In genomic region chr9:78447606-78447972, GRCm38 (mm10) we compare ENCODE assay signal across 8 mouse cellular contexts. TPM values are rescaled to one million over a fixed set of nuclear protein-coding genes. Genes with fewer than 3 reads are reported as not detected.
A peak's percentile ranks its signal among the peaks of the same experiment; 100 is the strongest.
DNase-seq lines count a peak whose midpoint lies in the region; ATAC-seq and TF ChIP-seq lines count a peak whose summit lies in the region.

No protein-coding gene starts in this region.

- H3K79me2 ChIP-seq in macrophage (ENCODE audit: inconsistent target) = peaks cover 29% of the 10 kb centered on the region

- H3K4me2 ChIP-seq in forebrain, postnatal 0 days (ENCODE audit: low read depth) = peak overlapping the region; percentile 62

- no peaks in the 10 kb centered on the region for H3K9me3 ChIP-seq in heart, embryonic 10.5 days
- no peaks in the 10 kb centered on the region for H3K9me3 ChIP-seq in E14TG2a.4 (ENCODE audit: low read length)
- H3K9me3 ChIP-seq in forebrain, postnatal 0 days (ENCODE audit: low read length) = no peaks in the 10 kb centered on the region

- peak; percentile 28 for ATAC-seq in forebrain, postnatal 0 days

- H3K36me3 ChIP-seq in heart, embryonic 10.5 days = peaks cover 21% of the 10 kb centered on the region
- H3K36me3 ChIP-seq in E14TG2a.4 (ENCODE audit: insufficient read depth, low read length) (peaks cover 33% of the 10 kb centered on the region), macrophage (ENCODE audit: inconsistent target) (0 out of 2 replicates have a peak, but pooled peaks cover 1% of the 10 kb centered on the region)
- peaks cover 6% of the 10 kb centered on the region; the same call in 1 of the 2 replicates for H3K36me3 ChIP-seq in forebrain, postnatal 0 days (ENCODE audit: insufficient read depth)

- WGBS in heart, embryonic 10.5 days = 27% methylated on average over 9 of the region's 9 CpGs
- WGBS in forebrain, postnatal 0 days = 28% methylated on average over 9 of the region's 9 CpGs
- 50% methylated on average over 9 of the region's 9 CpGs for WGBS in macrophage (ENCODE audit: missing documents)

- H3K27ac ChIP-seq in heart, embryonic 10.5 days = peak overlapping the region; percentile 98
- H3K27ac ChIP-seq in forebrain, postnatal 0 days (ENCODE audit: low read depth, low read length) = peak overlapping the region; percentile 96; the same call in 1 of the 2 replicates
- H3K27ac ChIP-seq in macrophage = no peak overlapping the region

- H3K4me1 ChIP-seq in heart, embryonic 10.5 days = peaks cover 12% of the 10 kb centered on the region
- peaks cover 29% of the 10 kb centered on the region for H3K4me1 ChIP-seq in E14TG2a.4 (replicated peaks; ENCODE audit: low read depth, low read length)
- H3K4me1 ChIP-seq in forebrain, postnatal 0 days (ENCODE audit: insufficient read depth) = peaks cover 12% of the 10 kb centered on the region

- DNase-seq in heart, embryonic 10.5 days (ENCODE audit: low spot score) = no peak
- no peak for DNase-seq in heart, postnatal 25 days (ENCODE audit: low spot score)
- DNase-seq in forebrain, postnatal 0 days = no peak
- DNase-seq in right cerebral cortex, postnatal 14 days = no peak
- DNase-seq in adrenal gland, adult 18-20 months (ENCODE audit: low spot score in 2 of 2) = no peak
- DNase-seq in embryo, embryonic 9.5 days (ENCODE audit: extremely low spot score) = no peak

- peaks cover 43% of the 10 kb centered on the region for H3K27me3 ChIP-seq in heart, embryonic 10.5 days (ENCODE audit: insufficient read depth, poor library complexity, severe bottlenecking)
- peaks cover 36% of the 10 kb centered on the region for H3K27me3 ChIP-seq in E14TG2a.4 (ENCODE audit: insufficient read depth, low read length)
- peaks cover 35% of the 10 kb centered on the region for H3K27me3 ChIP-seq in forebrain, postnatal 0 days (ENCODE audit: insufficient read depth, low read length)

- peak overlapping the region; percentile 91 for H3K9ac ChIP-seq in forebrain, postnatal 0 days

- intact Hi-C loops in heart, postnatal 25 days (cut with DNase I) = no loop called here

- TF ChIP-seq CTCF in E14TG2a.4 (conservative IDR thresholded peaks at IDR 0.05; ENCODE audit: low read length) = no peak
- no peak for TF ChIP-seq CTCF in forebrain, postnatal 0 days (IDR thresholded peaks at IDR 0.05; ENCODE audit: low read depth)

- peak overlapping the region; percentile 100 for H3K4me3 ChIP-seq in heart, embryonic 10.5 days
- H3K4me3 ChIP-seq in E14TG2a.4 (replicated peaks; ENCODE audit: low read length) (peak overlapping the region; percentile 99), macrophage (ENCODE audit: inconsistent target) (peak overlapping the region; percentile 65)
- peak overlapping the region; percentile 99 for H3K4me3 ChIP-seq in forebrain, postnatal 0 days (ENCODE audit: low read depth, low read length)

RNA-seq across cellular contexts. Expression of gene Mto1, which starts 0.4 kb away (rescaled TPM):
- 28.1 and 30.3 TPM in 2 replicates for polyA plus RNA-seq in heart, embryonic 10.5 days (2016; fragmentation: Nextera tagmentation; extraction: Ambion mirVana)
- 10 to 100 TPM; 24.5 to 25.5 TPM for total RNA-seq in heart, postnatal 25 days (2021)
- 27.5 and 27.8 TPM in 2 replicates for total RNA-seq in forebrain, postnatal 0 days (2014; rRNA removed)
- 15.9 and 19.6 TPM in 2 replicates for polyA plus RNA-seq in forebrain, postnatal 0 days (2015; fragmentation: Nextera tagmentation; extraction: Ambion mirVana)
- 100 to 1,000 TPM in 7 of 26 experiments, 10 to 100 TPM in 19; 34.7 to 125 (median 77.7) TPM for total RNA-seq in macrophage (2018; cell fraction: chromatin; rRNA removed)
- 10 to 100 TPM in 19 of 26 experiments, 1 to 10 TPM in 7; 7.1 to 16.2 (median 12.1) TPM for total RNA-seq in macrophage (2018; cell fraction: cytosol; rRNA removed)
- 10 to 100 TPM; 17.7 to 63.0 (median 34.4) TPM for total RNA-seq in macrophage (2018; cell fraction: nucleus; rRNA removed)
- 14.3 to 17.0 TPM (median 16.3 TPM) in 3 replicates for polyA plus RNA-seq in macrophage (2018)
- total RNA-seq in adrenal gland, adult 18-20 months (2021) = 10 to 100 TPM; 27.2 to 29.2 TPM

RNA-seq across cellular contexts. Expression of gene Gm17324, which starts 1.0 kb away (rescaled TPM):
- polyA plus RNA-seq in heart, embryonic 10.5 days (2016; fragmentation: Nextera tagmentation; extraction: Ambion mirVana) = 0.89 and 1.1 TPM in 2 replicates
- not detected for total RNA-seq in heart, postnatal 25 days (2021)
- total RNA-seq in forebrain, postnatal 0 days (2014; rRNA removed) = 1.2 and 1.7 TPM in 2 replicates
- polyA plus RNA-seq in forebrain, postnatal 0 days (2015; fragmentation: Nextera tagmentation; extraction: Ambion mirVana) = 2.8 and 3.3 TPM in 2 replicates
- under 1 TPM in 1 of 26 experiments, not detected in 25; 0.85 TPM for total RNA-seq in macrophage (2018; cell fraction: chromatin; rRNA removed)
- under 1 TPM in 7 of 26 experiments, not detected in 19; 0.15 to 0.29 (median 0.19) TPM for total RNA-seq in macrophage (2018; cell fraction: cytosol; rRNA removed)
- total RNA-seq in macrophage (2018; cell fraction: nucleus; rRNA removed) = 1 to 10 TPM in 2 of 26 experiments, under 1 TPM in 2, not detected in 22; 0.75 to 1.2 (median 0.94) TPM
- not detected in 3 replicates for polyA plus RNA-seq in macrophage (2018)
- total RNA-seq in adrenal gland, adult 18-20 months (2021) = not detected

RNA-seq across cellular contexts. Expression of gene Cgas, which starts 4.6 kb away (rescaled TPM):
- 0.36 and 0.72 TPM in 2 replicates for polyA plus RNA-seq in heart, embryonic 10.5 days (2016; fragmentation: Nextera tagmentation; extraction: Ambion mirVana)
- total RNA-seq in heart, postnatal 25 days (2021) = under 1 TPM; 0.45 to 0.55 TPM
- total RNA-seq in forebrain, postnatal 0 days (2014; rRNA removed) = 0.85 and 0.90 TPM in 2 replicates
- polyA plus RNA-seq in forebrain, postnatal 0 days (2015; fragmentation: Nextera tagmentation; extraction: Ambion mirVana) = 0.33 and 0.47 TPM in 2 replicates
- 10 to 100 TPM in 25 of 26 experiments, 1 to 10 TPM in 1; 9.5 to 88.0 (median 26.2) TPM for total RNA-seq in macrophage (2018; cell fraction: chromatin; rRNA removed)
- total RNA-seq in macrophage (2018; cell fraction: cytosol; rRNA removed) = 10 to 100 TPM in 7 of 26 experiments, 1 to 10 TPM in 19; 4.8 to 17.4 (median 9.1) TPM
- 10 to 100 TPM; 13.8 to 74.0 (median 27.1) TPM for total RNA-seq in macrophage (2018; cell fraction: nucleus; rRNA removed)
- 7.4 to 14.0 TPM (median 7.6 TPM) in 3 replicates for polyA plus RNA-seq in macrophage (2018)
- total RNA-seq in adrenal gland, adult 18-20 months (2021) = under 1 TPM; 0.66 to 0.90 TPM

RNA-seq across cellular contexts. Expression of gene Eef1a1, which starts 41.4 kb away (rescaled TPM):
- polyA plus RNA-seq in heart, embryonic 10.5 days (2016; fragmentation: Nextera tagmentation; extraction: Ambion mirVana) = 2,877 and 3,185 TPM in 2 replicates
- total RNA-seq in heart, postnatal 25 days (2021) = 1,000 to 10,000 TPM; 1,031 to 1,197 TPM
- total RNA-seq in forebrain, postnatal 0 days (2014; rRNA removed) = 9,311 and 11,752 TPM in 2 replicates
- 2,982 and 3,284 TPM in 2 replicates for polyA plus RNA-seq in forebrain, postnatal 0 days (2015; fragmentation: Nextera tagmentation; extraction: Ambion mirVana)
- 1,000 to 10,000 TPM in 11 of 26 experiments, 100 to 1,000 TPM in 15; 559 to 2,446 (median 950) TPM for total RNA-seq in macrophage (2018; cell fraction: chromatin; rRNA removed)
- 1,000 to 10,000 TPM; 2,865 to 8,643 (median 4,877) TPM for total RNA-seq in macrophage (2018; cell fraction: cytosol; rRNA removed)
- 1,000 to 10,000 TPM; 1,048 to 3,060 (median 1,722) TPM for total RNA-seq in macrophage (2018; cell fraction: nucleus; rRNA removed)
- 6,779 to 7,082 TPM (median 6,969 TPM) in 3 replicates for polyA plus RNA-seq in macrophage (2018)
- total RNA-seq in adrenal gland, adult 18-20 months (2021) = 1,000 to 10,000 TPM; 6,346 to 6,879 TPM

RNA-seq across cellular contexts. Expression of gene Ddx43, which starts 52.0 kb away (rescaled TPM):
- polyA plus RNA-seq in heart, embryonic 10.5 days (2016; fragmentation: Nextera tagmentation; extraction: Ambion mirVana) = 0.24 and 0.25 TPM in 2 replicates
- not detected for total RNA-seq in heart, postnatal 25 days (2021)
- total RNA-seq in forebrain, postnatal 0 days (2014; rRNA removed) = 0.33 and 0.85 TPM in 2 replicates
- 0.23 and 0.29 TPM in 2 replicates for polyA plus RNA-seq in forebrain, postnatal 0 days (2015; fragmentation: Nextera tagmentation; extraction: Ambion mirVana)
- not detected for total RNA-seq in macrophage (2018; cell fraction: chromatin; rRNA removed)
- total RNA-seq in macrophage (2018; cell fraction: cytosol; rRNA removed) = under 1 TPM in 1 of 26 experiments, not detected in 25; 0.04 TPM
- under 1 TPM in 1 of 26 experiments, not detected in 25; 0.23 TPM for total RNA-seq in macrophage (2018; cell fraction: nucleus; rRNA removed)
- not detected in 3 replicates for polyA plus RNA-seq in macrophage (2018)
- not detected for total RNA-seq in adrenal gland, adult 18-20 months (2021)
